Mouse (Mus musculus): ENCODE results near the gene B3gnt2. TPM values are rescaled to one million over a fixed set of nuclear protein-coding genes. Genes with fewer than 3 reads are reported as not detected.

Gene B3gnt2
- total RNA-seq, 2 experiments from 2014 or later = 7.9 to 14.4 TPM

GRCm38 (mm10) chr11:22853477-22854157 lies 7.1 kb downstream of the B3gnt2 start:
- DNase-seq (ENCODE audit: low spot score in 2 of 2) = no peak
- intact Hi-C loops (cut with DNase I) = no loop called here

- intact Hi-C loops (cut with DNase I) = no loop called here
- no peak for DNase-seq (ENCODE audit: low spot score in 2 of 2)
Measured at GRCm38 (mm10) chr11:22852510-22852909, 8.3 kb downstream of the B3gnt2 start.

- no peak for DNase-seq (ENCODE audit: low spot score in 2 of 2)
- intact Hi-C loops (cut with DNase I) = no loop called here
Measured at GRCm38 (mm10) chr11:22851416-22851815, 9.3 kb downstream of the B3gnt2 start.

- no peak for DNase-seq (ENCODE audit: low spot score in 2 of 2)
- intact Hi-C loops (cut with DNase I) = no loop called here
Measured at GRCm38 (mm10) chr11:22850077-22850476, 10.7 kb downstream of the B3gnt2 start.

- no peak for DNase-seq (ENCODE audit: low spot score in 2 of 2)
- intact Hi-C loops (cut with DNase I) = no loop called here
Measured at GRCm38 (mm10) chr11:22848649-22849195, 12.0 kb downstream of the B3gnt2 start.

GRCm38 (mm10) chr11:22847732-22848648 lies 12.8 kb downstream of the B3gnt2 start:
- intact Hi-C loops (cut with DNase I) = no loop called here

GRCm38 (mm10) chr11:22846960-22847731 lies 13.6 kb downstream of the B3gnt2 start:
- no peak for DNase-seq (ENCODE audit: low spot score in 2 of 2)

More at GRCm38 (mm10) chr11:22847732-22848648, 12.8 kb downstream of the B3gnt2 start:
- no peak for DNase-seq (ENCODE audit: low spot score in 2 of 2)

GRCm38 (mm10) chr11:22846093-22846835 lies 14.5 kb downstream of the B3gnt2 start:
- intact Hi-C loops (cut with DNase I) = no loop called here

More at GRCm38 (mm10) chr11:22846960-22847731, 13.6 kb downstream of the B3gnt2 start:
- intact Hi-C loops (cut with DNase I) = no loop called here

GRCm38 (mm10) chr11:22844754-22845718 lies 15.7 kb downstream of the B3gnt2 start:
- peak in 1 of 2 experiments; percentile 55 for DNase-seq (ENCODE audit: low spot score in 2 of 2)
- intact Hi-C loops (cut with DNase I) = no loop called here

More at GRCm38 (mm10) chr11:22846093-22846835, 14.5 kb downstream of the B3gnt2 start:
- no peak for DNase-seq (ENCODE audit: low spot score in 2 of 2)

- no peak for DNase-seq (ENCODE audit: low spot score in 2 of 2)
- intact Hi-C loops (cut with DNase I) = no loop called here
Measured at GRCm38 (mm10) chr11:22839456-22839855, 21.3 kb downstream of the B3gnt2 start.

- intact Hi-C loops (cut with DNase I) = no loop called here
- DNase-seq (ENCODE audit: low spot score in 2 of 2) = no peak
Measured at GRCm38 (mm10) chr11:22838361-22838760, 22.4 kb downstream of the B3gnt2 start.

- intact Hi-C loops (cut with DNase I) = no loop called here
Measured at GRCm38 (mm10) chr11:22836269-22836668, 24.5 kb downstream of the B3gnt2 start.

GRCm38 (mm10) chr11:22832600-22832999 lies 28.2 kb downstream of the B3gnt2 start:
- DNase-seq (ENCODE audit: low spot score in 2 of 2) = no peak
- intact Hi-C loops (cut with DNase I) = no loop called here

More at GRCm38 (mm10) chr11:22836269-22836668, 24.5 kb downstream of the B3gnt2 start:
- DNase-seq (ENCODE audit: low spot score in 2 of 2) = no peak

- no peak for DNase-seq (ENCODE audit: low spot score in 2 of 2)
- intact Hi-C loops (cut with DNase I) = no loop called here
Measured at GRCm38 (mm10) chr11:22831916-22832315, 28.8 kb downstream of the B3gnt2 start.

GRCm38 (mm10) chr11:22830684-22831083 lies 30.1 kb downstream of the B3gnt2 start:
- intact Hi-C loops (cut with DNase I) = no loop called here
- DNase-seq (ENCODE audit: low spot score in 2 of 2) = no peak

- intact Hi-C loops (cut with DNase I) = no loop called here
- peak; percentile 23 to 46 for DNase-seq (ENCODE audit: low spot score in 2 of 2)
Measured at GRCm38 (mm10) chr11:22830179-22830611, 30.6 kb downstream of the B3gnt2 start.

GRCm38 (mm10) chr11:22828988-22829632 lies 31.7 kb downstream of the B3gnt2 start:
- peak; percentile 22 to 45 for DNase-seq (ENCODE audit: low spot score in 2 of 2)
- intact Hi-C loops (cut with DNase I) = no loop called here

Measured in left cerebral cortex, postnatal 14 days (tissue).